Mouse (Mus musculus) hindbrain, embryonic 12.5 days (tissue): Measurements from ENCODE around the gene Stx8. TPM values are rescaled to one million over a fixed set of nuclear protein-coding genes. Genes with fewer than 3 reads are reported as not detected.

Experiments used
- ATAC-seq: fragments of 200-750 bp; cut with Nextera tagmentation; 2 replicates; pipeline ENCODE4 v1.8.0; 2017; ENCODE audit warnings: moderate TSS enrichment; ENCODE audit not compliant: low FRiP score
- H3K27ac ChIP-seq: fragments of 300-500 bp; sonication (generic); 2 replicates; pipeline ENCODE4 v1.5.1; 2016; ENCODE audit warnings: mild to moderate bottlenecking
- H3K27me3 ChIP-seq: fragments of 300-500 bp; sonication (generic); 2 replicates; pipeline ENCODE4 v1.6.1; 2016; ENCODE audit warnings: mild to moderate bottlenecking
- H3K36me3 ChIP-seq: fragments of 300-500 bp; sonication (generic); 2 replicates; pipeline ENCODE4 v1.6.1; 2016; ENCODE audit warnings: mild to moderate bottlenecking
- H3K4me1 ChIP-seq: fragments of 300-500 bp; sonication (generic); 2 replicates; pipeline ENCODE4 v1.6.1; 2016
- H3K4me2 ChIP-seq: fragments of 300-500 bp; sonication (generic); replicated peaks from 2 replicates; pipeline ENCODE4 v1.6.1; 2016; ENCODE audit warnings: mild to moderate bottlenecking
- H3K4me3 ChIP-seq: fragments of 300-500 bp; sonication (generic); 2 replicates; pipeline ENCODE4 v1.5.1; 2016; ENCODE audit warnings: mild to moderate bottlenecking
- H3K9ac ChIP-seq: fragments of 300-500 bp; sonication (generic); 2 replicates; pipeline ENCODE4 v1.6.1; 2016; ENCODE audit warnings: mild to moderate bottlenecking, moderate library complexity
- H3K9me3 ChIP-seq: fragments of 300-500 bp; sonication (generic); replicated peaks from 2 replicates; pipeline ENCODE4 v1.6.1; 2016; ENCODE audit warnings: mild to moderate bottlenecking
- WGBS: fragments of 180-500 bp; shearing (Covaris S2); methylation state at CpG from one replicate; pipeline ENCODE4 v1.1.7; 2016; 5-methylcytosine and 5-hydroxymethylcytosine counted together
- polyA plus RNA-seq: library from polyadenylated mRNA; unstranded; fragments of >200 nt; fragmentation: Nextera tagmentation; extraction: Ambion mirVana; gene quantifications from 2 replicates; pipeline ENCODE4 v1.2.1, GENCODE M21; 2016

The Stx8 gene
- polyA plus RNA-seq = 64.0 and 74.4 TPM in 2 replicates

- Histone ChIP-seq H3K9me3 (no peaks in the 10 kb centered on the region), H3K36me3 (peaks cover 5% of the 10 kb centered on the region; the same call in 1 of the 2 replicates), H3K4me3 (peak within 1 kb of the TSS; percentile 82), H3K4me1 (peaks cover 19% of the 10 kb centered on the region), H3K27me3 (no peaks in the 10 kb centered on the region), H3K9ac (peak within 1 kb of the TSS; percentile 91), H3K4me2 (peak within 1 kb of the TSS; percentile 93), H3K27ac (no peak within 1 kb of the TSS)
- peak; percentile 80 for ATAC-seq
- WGBS = under 1% methylated on average over 28 of the region's 28 CpGs
Observed at GRCm38 (mm10) chr11:67965905-67966878, at the start of gene Stx8. Gene Stx8, plus strand, starts transcription at chr11:67966193.

DNA sequence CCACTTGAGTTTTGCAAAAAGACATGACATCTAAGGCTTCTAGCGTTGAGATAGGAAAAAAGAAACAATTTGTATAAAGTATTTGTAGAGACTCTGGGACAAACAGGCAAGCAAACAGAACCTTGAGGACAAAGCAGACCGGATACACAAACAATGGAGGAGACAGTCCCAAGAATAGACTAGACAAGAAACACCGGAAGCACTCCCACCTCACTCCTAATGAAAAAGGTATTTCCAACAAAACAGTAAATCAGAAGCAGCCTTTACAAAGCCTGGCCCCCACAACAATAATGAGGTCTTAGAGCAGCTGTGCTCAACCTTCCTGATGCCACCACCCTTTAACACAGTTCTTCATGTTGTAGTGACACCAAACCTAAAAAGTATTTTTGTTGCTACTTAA, 48.9 kb upstream of the Stx8 start:
- H3K4me1 ChIP-seq = peaks cover 7% of the 10 kb centered on the region
- H3K27me3 ChIP-seq = peaks cover 27% of the 10 kb centered on the region
- H3K4me3 ChIP-seq = no peak overlapping the region
- no peak overlapping the region for H3K27ac ChIP-seq
- no peaks in the 10 kb centered on the region for H3K36me3 ChIP-seq
- H3K9ac ChIP-seq = no peak overlapping the region
- no peak for ATAC-seq
- H3K9me3 ChIP-seq = no peaks in the 10 kb centered on the region
- WGBS = 79% methylated on average over 3 of the region's 3 CpGs
- H3K4me2 ChIP-seq = no peak overlapping the region

DNA sequence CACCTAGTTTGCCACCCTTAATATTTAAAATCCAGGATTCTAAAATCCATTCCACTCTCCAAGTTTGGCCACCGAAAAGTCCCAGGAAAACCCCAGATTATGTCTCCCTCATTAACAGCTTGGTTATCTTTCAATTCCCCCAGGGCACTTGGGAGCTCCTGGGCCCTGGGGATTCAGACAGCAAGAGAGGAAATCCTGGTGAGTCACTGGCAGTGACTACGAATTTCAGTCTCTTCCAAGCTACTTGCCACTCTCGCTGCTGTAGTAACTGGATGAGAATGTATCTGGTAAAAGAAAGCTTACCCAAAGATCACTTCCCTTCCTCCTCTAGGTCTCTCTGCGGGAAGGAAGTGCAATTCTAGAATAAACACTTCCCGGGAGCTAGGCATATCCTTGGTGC, 46.4 kb upstream of the Stx8 start:
- WGBS = 80% methylated on average over 5 of the region's 5 CpGs
- peaks cover 27% of the 10 kb centered on the region for H3K27me3 ChIP-seq
- no peaks in the 10 kb centered on the region for H3K9me3 ChIP-seq
- H3K4me3 ChIP-seq = no peak overlapping the region
- H3K27ac ChIP-seq = no peak overlapping the region
- H3K4me2 ChIP-seq = no peak overlapping the region
- H3K4me1 ChIP-seq = peaks cover 13% of the 10 kb centered on the region
- no peak for ATAC-seq
- no peaks in the 10 kb centered on the region for H3K36me3 ChIP-seq
- no peak overlapping the region for H3K9ac ChIP-seq

- Histone ChIP-seq H3K27me3 (peaks cover 27% of the 10 kb centered on the region), H3K9ac (no peak overlapping the region), H3K27ac (no peak overlapping the region), H3K4me3 (no peak overlapping the region), H3K4me1 (peaks cover 13% of the 10 kb centered on the region), H3K4me2 (no peak overlapping the region), H3K9me3 (no peaks in the 10 kb centered on the region), H3K36me3 (no peaks in the 10 kb centered on the region)
- ATAC-seq = no peak
- 51% methylated on average over 9 of the region's 9 CpGs for WGBS
Observed at GRCm38 (mm10) chr11:67920226-67920960, 45.6 kb upstream of the Stx8 start.

DNA sequence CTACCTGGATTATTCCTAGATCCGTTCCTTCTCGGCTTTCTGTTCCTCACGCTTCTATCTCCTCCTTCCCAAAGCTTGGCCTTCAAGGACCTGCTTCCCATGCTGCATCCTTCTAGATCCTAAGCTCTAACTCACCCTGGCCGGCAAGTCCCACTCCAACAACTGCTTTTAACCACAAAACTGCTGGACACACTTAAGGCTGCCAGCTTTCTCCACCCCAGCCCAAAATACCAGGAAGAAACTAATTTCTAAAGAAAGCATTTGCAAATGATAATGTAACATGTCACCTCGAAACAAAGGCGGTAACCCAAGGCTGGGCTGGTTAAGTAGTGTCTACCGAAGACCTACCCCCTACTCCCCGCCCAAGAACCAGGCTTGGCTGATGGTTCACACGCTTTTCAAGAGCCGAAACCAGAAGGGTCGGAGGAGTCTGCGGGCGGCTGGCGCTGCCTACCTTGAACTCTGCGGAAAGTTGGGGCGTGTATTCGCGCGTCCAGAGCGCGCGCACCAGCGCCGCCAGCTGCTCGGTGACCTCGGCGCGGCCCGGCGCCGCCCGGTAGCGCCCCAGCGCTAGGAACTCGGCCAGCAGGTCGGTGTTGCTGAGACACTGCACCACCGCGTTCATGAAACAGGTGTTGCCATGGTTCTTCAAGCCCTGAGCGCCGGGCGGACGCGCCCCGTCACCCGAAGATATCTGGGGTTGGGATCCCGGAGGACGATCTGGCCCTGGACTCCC, 44.7 kb upstream of the Stx8 start:
- Histone ChIP-seq H3K4me2 (peak overlapping the region; percentile 100), H3K4me3 (peak overlapping the region; percentile 83), H3K9ac (peak overlapping the region; percentile 61), H3K27ac (0 out of 2 replicates have a peak overlapping the region, but pooled peaks have one; percentile 12), H3K27me3 (peaks cover 27% of the 10 kb centered on the region), H3K4me1 (peaks cover 13% of the 10 kb centered on the region), H3K36me3 (no peaks in the 10 kb centered on the region), H3K9me3 (no peaks in the 10 kb centered on the region)
- WGBS = 2% methylated on average over 47 of the region's 47 CpGs
- ATAC-seq = 0 out of 2 replicates have a peak, but pooled peaks have one; percentile 37

- H3K9ac ChIP-seq = peak within 1 kb of the TSS; percentile 61
- no peaks in the 10 kb centered on the region for H3K36me3 ChIP-seq
- under 1% methylated on average over 79 of the region's 80 CpGs for WGBS
- peak within 1 kb of the TSS; percentile 44; the same call in 1 of the 2 replicates for H3K27ac ChIP-seq
- peak within 1 kb of the TSS; percentile 100 for H3K4me2 ChIP-seq
- peaks cover 27% of the 10 kb centered on the region for H3K27me3 ChIP-seq
- peak; percentile 51; the same call in 1 of the 2 replicates for ATAC-seq
- H3K9me3 ChIP-seq = no peaks in the 10 kb centered on the region
- peaks cover 13% of the 10 kb centered on the region for H3K4me1 ChIP-seq
- peak within 1 kb of the TSS; percentile 83 for H3K4me3 ChIP-seq
Observed at GRCm38 (mm10) chr11:67921827-67922754, 43.9 kb upstream of the Stx8 start, which contains the start of gene Usp43. Gene Usp43, minus strand, starts transcription at chr11:67922153.

GRCm38 (mm10) chr11:67922755-67923125, 43.3 kb upstream of the Stx8 start:
- Histone ChIP-seq H3K4me2 (peak overlapping the region; percentile 100), H3K27ac (no peak overlapping the region), H3K9me3 (no peaks in the 10 kb centered on the region), H3K9ac (no peak overlapping the region), H3K4me1 (peaks cover 13% of the 10 kb centered on the region), H3K36me3 (no peaks in the 10 kb centered on the region), H3K27me3 (peaks cover 27% of the 10 kb centered on the region), H3K4me3 (peak overlapping the region; percentile 83)
- WGBS = 0% methylated on average over 12 of the region's 12 CpGs
- ATAC-seq = peak; percentile 82

DNA sequence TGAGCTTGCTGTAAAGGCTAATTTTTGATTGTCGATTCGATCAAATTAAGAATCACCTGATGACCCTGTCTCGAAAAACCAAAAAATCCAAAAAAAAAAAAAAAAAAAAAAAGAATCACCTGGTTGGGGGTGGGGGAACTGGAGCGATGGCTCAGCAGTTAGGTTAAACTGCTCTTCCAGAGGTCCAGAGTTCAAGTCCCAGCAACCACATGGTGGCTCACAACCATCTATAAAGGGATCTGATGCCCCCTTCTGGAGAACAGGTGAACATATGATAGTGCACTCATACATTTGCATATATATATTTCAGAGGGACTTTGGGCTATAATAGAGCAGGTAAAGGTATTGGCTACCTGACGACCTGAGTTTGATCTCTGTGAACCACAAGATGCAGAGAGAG, 42.3 kb upstream of the Stx8 start:
- no peak overlapping the region for H3K4me2 ChIP-seq
- WGBS = 93% methylated on average over 5 of the region's 5 CpGs
- ATAC-seq = no peak

DNA sequence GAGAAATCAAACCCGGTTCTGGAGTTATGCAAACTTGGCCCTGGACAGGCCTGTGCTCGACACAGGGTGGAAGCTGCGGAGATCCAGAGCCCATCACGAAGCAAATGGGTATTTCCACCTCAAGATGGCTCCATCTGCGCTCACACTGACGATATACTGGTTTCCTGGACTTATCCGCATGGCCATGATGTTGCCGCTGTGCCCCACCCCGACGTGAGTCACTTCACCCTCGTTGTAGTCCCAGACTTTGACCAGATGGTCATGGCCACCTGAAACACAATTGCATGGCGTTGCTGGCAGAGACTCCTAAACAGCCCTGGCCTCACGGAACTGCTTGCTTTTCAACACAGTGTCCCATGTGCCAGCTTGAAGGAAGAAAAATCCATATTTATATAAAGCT, 41.0 kb upstream of the Stx8 start:
- Histone ChIP-seq H3K4me2 (no peak overlapping the region), H3K27ac (no peak overlapping the region), H3K4me1 (peaks cover 13% of the 10 kb centered on the region), H3K27me3 (peaks cover 21% of the 10 kb centered on the region), H3K36me3 (no peaks in the 10 kb centered on the region), H3K9ac (no peak overlapping the region), H3K4me3 (no peak overlapping the region), H3K9me3 (no peaks in the 10 kb centered on the region)
- 89% methylated on average over 13 of the region's 13 CpGs for WGBS
- no peak for ATAC-seq

More for the DNA sequence above, 42.3 kb upstream of the Stx8 start:
- no peak overlapping the region for H3K4me3 ChIP-seq
- H3K9me3 ChIP-seq = no peaks in the 10 kb centered on the region
- no peak overlapping the region for H3K27ac ChIP-seq
- H3K27me3 ChIP-seq = peaks cover 27% of the 10 kb centered on the region
- H3K4me1 ChIP-seq = peaks cover 13% of the 10 kb centered on the region
- H3K36me3 ChIP-seq = no peaks in the 10 kb centered on the region
- H3K9ac ChIP-seq = no peak overlapping the region

DNA sequence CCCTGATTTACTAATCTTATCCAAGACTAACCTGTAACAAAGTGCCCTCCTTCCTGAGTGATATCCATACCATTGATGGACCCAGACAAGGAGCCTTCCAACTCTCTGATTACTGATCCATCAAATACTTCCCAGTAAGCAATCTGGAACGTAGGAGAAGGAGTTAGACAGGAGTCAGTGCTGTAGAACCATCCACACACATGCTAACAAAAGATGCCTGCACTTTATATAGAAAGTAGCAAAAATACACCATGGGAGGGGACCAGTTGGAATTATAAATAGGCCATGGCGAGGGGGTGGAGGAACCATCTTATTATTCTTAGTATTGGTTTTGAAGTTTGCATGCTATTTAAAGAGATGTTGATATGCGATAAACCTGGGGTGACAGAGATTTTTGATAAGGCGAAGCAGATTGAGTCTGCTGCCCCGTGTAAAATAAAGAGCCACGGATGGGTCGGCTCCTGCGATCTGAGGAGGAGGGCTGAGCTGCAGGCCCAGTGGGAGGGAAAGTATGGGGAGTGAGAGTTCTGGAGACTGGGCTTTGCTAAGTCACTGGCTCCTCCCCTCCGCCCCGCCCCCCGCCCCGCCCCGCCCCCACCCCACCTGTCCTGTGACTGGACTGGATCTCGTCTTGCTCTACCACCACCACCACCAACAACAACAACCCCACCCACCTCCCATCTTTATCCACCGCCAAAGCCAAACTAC, 39.5 kb upstream of the Stx8 start:
- H3K27ac ChIP-seq = no peak overlapping the region
- H3K9me3 ChIP-seq = no peaks in the 10 kb centered on the region
- H3K4me2 ChIP-seq = no peak overlapping the region
- 18% methylated on average over 12 of the region's 15 CpGs for WGBS
- no peak overlapping the region for H3K4me3 ChIP-seq
- peaks cover 10% of the 10 kb centered on the region for H3K4me1 ChIP-seq
- no peak for ATAC-seq
- H3K36me3 ChIP-seq = no peaks in the 10 kb centered on the region
- H3K9ac ChIP-seq = no peak overlapping the region
- peaks cover 6% of the 10 kb centered on the region for H3K27me3 ChIP-seq
